Mouse (Mus musculus): ENCODE results near the gene Tagln2.

GRCm38 (mm10) chr1:172486236-172486635 lies 13.6 kb upstream of the Tagln2 start:
- TF ChIP-seq CTCF (IDR thresholded peaks at IDR 0.05; ENCODE audit: extremely low read depth, insufficient read depth, insufficient read length, insufficient replicate concordance) (no peak), POLR2A (IDR thresholded peaks at IDR 0.05; ENCODE audit: low read depth, low read length) (no peak)
